Mouse (Mus musculus) thymus, adult 2 months (tissue): Measurements from ENCODE around the gene Cavin4.

Source experiments
- CTCF ChIP-seq: fragments of 200-500 bp; IDR thresholded peaks from 2 replicates; pipeline ENCODE4 v1.5.1; 2012; ENCODE audit warnings: mild to moderate bottlenecking, control low read depth, low read length, moderate library complexity, borderline replicate concordance; ENCODE audit not compliant: control insufficient read depth, poor library complexity, insufficient read depth; ENCODE audit errors: extremely low read depth
- POLR2A ChIP-seq: fragments of 200-500 bp; IDR thresholded peaks from 2 replicates; pipeline ENCODE4 v1.6.1; 2012; ENCODE audit warnings: mild to moderate bottlenecking, low read length, control low read depth, moderate library complexity; ENCODE audit not compliant: control insufficient read depth, poor library complexity, insufficient read depth; ENCODE audit errors: extremely low read depth

DNA sequence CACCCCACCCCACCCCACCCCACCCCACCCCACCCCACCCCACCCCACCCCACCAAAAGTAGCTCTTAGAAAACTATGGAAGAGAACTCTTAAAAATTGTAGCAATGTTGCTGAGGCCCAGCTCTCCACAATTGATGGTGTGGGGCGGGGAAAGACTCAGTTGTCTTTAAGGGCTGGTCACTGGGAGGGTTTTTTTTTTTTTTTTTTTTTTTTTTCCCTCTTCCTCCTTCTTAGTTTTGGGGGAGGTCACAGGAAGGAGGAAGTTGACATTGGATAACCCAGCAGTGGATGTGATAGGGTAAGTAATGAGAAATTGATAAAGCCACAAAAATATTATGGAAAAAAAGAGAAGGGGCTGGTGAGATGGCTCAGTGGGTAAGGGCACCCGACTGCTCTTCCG lies 33.4 kb downstream of the Cavin4 start:
- TF ChIP-seq CTCF (no peak), POLR2A (no peak)
